Comparison of ENCODE assay signal across 18 mouse cellular contexts in genomic region chr6:22348975-22349374, GRCm38 (mm10). TPM values are rescaled to one million over a fixed set of nuclear protein-coding genes. Genes with fewer than 3 reads are reported as not detected.
DNase-seq lines count a peak whose midpoint lies in the region; TF ChIP-seq lines count a peak whose summit lies in the region.
"Had no signal": no experiment of that assay in that cellular context is flagged by ENCODE, and none has a peak within 500 bp of the region (broad histone marks: within the 10 kb centered on the region; RNA-seq: fewer than 3 reads in every experiment).

No protein-coding gene starts in this region.

- H3K36me3 ChIP-seq in macrophage (ENCODE audit: inconsistent target), result no peaks in the 10 kb centered on the region
- H3K36me3 ChIP-seq: embryonic facial prominence, embryonic 10.5 days; embryonic facial prominence, embryonic 12.5 days; forebrain, embryonic 10.5 days; forebrain, embryonic 12.5 days had no signal

- TF ChIP-seq CTCF in layer of hippocampus, adult 2 months (conservative IDR thresholded peaks at IDR 0.05), result no peak

- no peak overlapping the region for H3K4me3 ChIP-seq in macrophage (ENCODE audit: inconsistent target)
- H3K4me3 ChIP-seq in layer of hippocampus, adult 2 months, result no peak overlapping the region
- H3K4me3 ChIP-seq: embryonic facial prominence, embryonic 10.5 days; embryonic facial prominence, embryonic 12.5 days; forebrain, embryonic 10.5 days; forebrain, embryonic 12.5 days had no signal

- peak; percentile 66 for DNase-seq in heart, adult 11 months
- no peak for DNase-seq in heart, adult 8-10 months (ENCODE audit: low spot score)
- peak; percentile 50 for DNase-seq in fat pad, adult 2 months (ENCODE audit: extremely low read depth, low read depth, low spot score)
- no peak for DNase-seq in left cerebral cortex, adult 9 months (ENCODE audit: low spot score in 2 of 2)
- no peak for DNase-seq in layer of hippocampus, adult 2 months (ENCODE audit: low spot score in 2 of 2)
- DNase-seq: adrenal gland, postnatal 10 days; adrenal gland, postnatal 25 days; B cell, adult 2 months; cerebellum, adult 11 months; cerebellum, adult 18-20 months; cerebellum, adult 9-10 months; cerebellum, postnatal 10 days; cerebellum, postnatal 25 days had no signal

- 96% methylated on average over 3 of the region's 3 CpGs for WGBS in macrophage (ENCODE audit: missing documents)

- H3K79me2 ChIP-seq in macrophage (ENCODE audit: inconsistent target), result peaks cover 96% of the 10 kb centered on the region

- H3K27ac ChIP-seq in macrophage, result peak overlapping the region; percentile 80; the same call in 1 of the 2 replicates
- H3K27ac ChIP-seq in layer of hippocampus, adult 2 months, result no peak overlapping the region
- H3K27ac ChIP-seq: embryonic facial prominence, embryonic 10.5 days; embryonic facial prominence, embryonic 12.5 days; forebrain, embryonic 10.5 days; forebrain, embryonic 12.5 days had no signal

RNA-seq across cellular contexts. Expression of gene Fam3c, which starts 7.1 kb away (rescaled TPM):
- total RNA-seq in heart, adult 8-10 months (2022), result 10 to 100 TPM; 27.0 to 33.8 (median 32.0) TPM
- total RNA-seq in macrophage (2018; cell fraction: chromatin; rRNA removed), result 10 to 100 TPM in 21 of 26 experiments, 1 to 10 TPM in 5; 5.5 to 52.7 (median 25.7) TPM
- total RNA-seq in macrophage (2018; cell fraction: cytosol; rRNA removed), result 100 to 1,000 TPM in 3 of 26 experiments, 10 to 100 TPM in 23; 57.7 to 117 (median 89.4) TPM
- total RNA-seq in macrophage (2018; cell fraction: nucleus; rRNA removed), result 100 to 1,000 TPM in 2 of 26 experiments, 10 to 100 TPM in 24; 14.2 to 136 (median 72.7) TPM
- polyA plus RNA-seq in macrophage (2018), result 74.2 to 155 TPM (median 79.4 TPM) in 3 replicates
- 10 to 100 TPM; 61.7 to 63.5 TPM for total RNA-seq in layer of hippocampus, adult 2 months (2021)

Comparison
In these comparisons a context has a peak if more than half of its experiments do, and no peak if none do; other contexts are left out.
1. DNase-seq: peak in heart, adult 11 months (single experiment) and fat pad, adult 2 months (single experiment); none in heart, adult 8-10 months (single experiment), left cerebral cortex, adult 9 months (0 of 2) and layer of hippocampus, adult 2 months (0 of 2).